Mouse (Mus musculus): ENCODE measurements at regions not wholly inside any gene's neighbourhood (a gene's known extent, or its start where the extent isn't known, plus 50 kb on each side); places are given as distances from the start of the nearest gene placed in this dataset.

GRCm38 (mm10) chr3:134118898-134119297 lies 117.4 kb upstream of the Cxxc4 start:
- DNase-seq: no peak

- no peak for DNase-seq
Observed at GRCm38 (mm10) chr3:134124982-134125381, 111.3 kb upstream of the Cxxc4 start.

- no peak for DNase-seq
Observed at GRCm38 (mm10) chr3:134130412-134130811, 105.9 kb upstream of the Cxxc4 start.

- no peak for DNase-seq
Observed at GRCm38 (mm10) chr3:134145251-134145650, 91.0 kb upstream of the Cxxc4 start.

- no peak for DNase-seq
Observed at GRCm38 (mm10) chr3:134145935-134146334, 90.3 kb upstream of the Cxxc4 start.

- no peak for DNase-seq
Observed at GRCm38 (mm10) chr3:134146373-134147224, 89.7 kb upstream of the Cxxc4 start.

GRCm38 (mm10) chr3:134162288-134162687 lies 74.0 kb upstream of the Cxxc4 start:
- no peak for DNase-seq

GRCm38 (mm10) chr3:134169922-134170321 lies 66.4 kb upstream of the Cxxc4 start:
- no peak for DNase-seq

GRCm38 (mm10) chr3:134172357-134172756 lies 63.9 kb upstream of the Cxxc4 start:
- DNase-seq: no peak

- no peak for DNase-seq
Observed at GRCm38 (mm10) chr3:134178491-134179054, 57.7 kb upstream of the Cxxc4 start.

GRCm38 (mm10) chr3:134184042-134184441 lies 52.2 kb upstream of the Cxxc4 start:
- no peak for DNase-seq
